Mouse (Mus musculus) left cerebral cortex, adult 6 months (tissue): ENCODE results near the gene Vwce. TPM values are rescaled to one million over a fixed set of nuclear protein-coding genes. Genes with fewer than 3 reads are reported as not detected.

Experiments
- long read RNA-seq, 2 experiments: library from polyadenylated mRNA; unstranded; transcript quantifications; one replicate each; pipeline ENCODE4 v2.0.0; 2019 to 2020
- polyA plus RNA-seq: library from polyadenylated mRNA; unstranded; fragments of <200 nt; fragmentation: Nextera tagmentation; gene quantifications from 2 replicates; pipeline ENCODE4 v1.2.3, GENCODE M21; 2021

Vwce gene
- 0.48 TPM in 1 of 2 replicates, not detected in the other for polyA plus RNA-seq
- long read RNA-seq, experiment 1, partial matches to known transcripts, result 0 of 1 reads
- long read RNA-seq, experiment 1, other reads (novel, unspliced or antisense), result 1 of 1 reads
- long read RNA-seq, experiment 2, partial matches to known transcripts, result 0 of 1 reads
- long read RNA-seq, experiment 2, other reads (novel, unspliced or antisense), result 1 of 1 reads

GRCm38 (mm10) chr19:10634106-10634871 is at the start of gene Vwce:
Vwce (plus strand) TSS chr19:10634213.

GRCm38 (mm10) chr19:10605293-10605900 is 28.6 kb upstream of the Vwce start, which contains the start of the genes Ddb1 and Tkfc:
Ddb1 (plus strand) TSS chr19:10605327.
Tkfc (minus strand) TSS chr19:10605654.

GRCm38 (mm10) chr19:10677915-10678771 is 44.1 kb downstream of the Vwce start, which contains the start of gene Pga5:
Pga5 (minus strand) TSS chr19:10678071.

GRCm38 (mm10) chr19:10688537-10689352 is 54.7 kb downstream of the Vwce start, which contains the start of gene Vps37c:
Vps37c (plus strand) TSS chr19:10688735.

Other genes with a start within 250 kb of the Vwce start
- gene Syt7, start 245.1 kb upstream of the Vwce start, polyA plus RNA-seq, result 9.2 and 12.1 TPM in 2 replicates
- gene Lrrc10b, start 176.7 kb upstream of the Vwce start, polyA plus RNA-seq, result 2.9 and 3.6 TPM in 2 replicates
- 0.77 and 0.99 TPM in 2 replicates for gene Ppp1r32, start 151.3 kb upstream of the Vwce start, polyA plus RNA-seq
- 8.3 and 20.8 TPM in 2 replicates for gene Cpsf7, start 108.9 kb upstream of the Vwce start, polyA plus RNA-seq
- 65.6 and 71.1 TPM in 2 replicates for gene Sdhaf2, start 108.1 kb upstream of the Vwce start, polyA plus RNA-seq
- gene Tmem216, start 78.0 kb upstream of the Vwce start, polyA plus RNA-seq, result 16.5 and 18.8 TPM in 2 replicates
- 20.8 and 21.5 TPM in 2 replicates for gene Cyb561a3, start 57.0 kb upstream of the Vwce start, polyA plus RNA-seq
- 16.4 and 16.5 TPM in 2 replicates for gene Tmem138, start 56.9 kb upstream of the Vwce start, polyA plus RNA-seq
- gene Ddb1, start 28.9 kb upstream of the Vwce start, polyA plus RNA-seq, result 49.1 and 60.4 TPM in 2 replicates
- gene Tkfc, start 28.6 kb upstream of the Vwce start, polyA plus RNA-seq, result 1.7 and 5.6 TPM in 2 replicates
- gene Pga5, start 43.9 kb downstream of the Vwce start, polyA plus RNA-seq, result not detected in 2 replicates
- gene Vps37c, start 54.5 kb downstream of the Vwce start, polyA plus RNA-seq, result 20.3 and 26.0 TPM in 2 replicates
- gene Cd5, start 104.8 kb downstream of the Vwce start, polyA plus RNA-seq, result not detected in 2 replicates
- 3.6 and 4.7 TPM in 2 replicates for gene Cd6, start 195.8 kb downstream of the Vwce start, polyA plus RNA-seq
- gene Slc15a3, start 205.5 kb downstream of the Vwce start, polyA plus RNA-seq, result 0.23 and 0.29 TPM in 2 replicates
- 51.6 and 71.8 TPM in 2 replicates for gene Tmem132a, start 235.7 kb downstream of the Vwce start, polyA plus RNA-seq
- 48.6 and 51.7 TPM in 2 replicates for gene Tmem109, start 247.8 kb downstream of the Vwce start, polyA plus RNA-seq